In genomic region chr7:67645681-67646014, GRCm38 (mm10) we compare ENCODE assay signal across 8 mouse cellular contexts. TPM values are rescaled to one million over a fixed set of nuclear protein-coding genes. Genes with fewer than 3 reads are reported as not detected.
DNase-seq lines count a peak whose midpoint lies in the region; ATAC-seq and TF ChIP-seq lines count a peak whose summit lies in the region.

No protein-coding gene starts in this region.

- in situ Hi-C loops in ES-E14 (cut with MboI; ENCODE audit: low sequenced_read_pairs in 2 of 2, unreplicated experiment in 2 of 2): loop anchor here in 1 of 2 experiments (25.0 kb wide), 1 partner anchor 808 kb away; the partner anchor contains the start of gene Adamts17

- DNase-seq in heart, adult 18-20 months: no peak
- no peak for DNase-seq in ES-E14 (ENCODE audit: low read depth, low spot score)
- DNase-seq in adrenal gland, postnatal 4 days (ENCODE audit: low spot score in 2 of 2): no peak
- DNase-seq in frontal cortex, postnatal 25 days (ENCODE audit: low spot score in 2 of 2): no peak
- no peak for DNase-seq in right cerebral cortex, adult 2 months (ENCODE audit: low spot score in 2 of 2)

- H3K27me3 ChIP-seq in heart, embryonic 11.5 days (ENCODE audit: control insufficient read depth, insufficient read depth, low read length): no peaks in the 10 kb centered on the region
- no peaks in the 10 kb centered on the region for H3K27me3 ChIP-seq in megakaryocyte, embryonic 14.5 days (replicated peaks)

- H3K36me3 ChIP-seq in heart, embryonic 11.5 days (ENCODE audit: control insufficient read depth, insufficient read depth, low read length): no peaks in the 10 kb centered on the region
- H3K36me3 ChIP-seq in ES-E14 (ENCODE audit: control insufficient read depth, insufficient read depth, low read length, poor library complexity, severe bottlenecking): no peaks in the 10 kb centered on the region
- peaks cover 5% of the 10 kb centered on the region for H3K36me3 ChIP-seq in megakaryocyte, embryonic 14.5 days (replicated peaks; ENCODE audit: low read length)

- no peaks in the 10 kb centered on the region for H3K9me3 ChIP-seq in heart, embryonic 11.5 days (replicated peaks; ENCODE audit: control insufficient read depth, low read length)
- H3K9me3 ChIP-seq in ES-E14 (ENCODE audit: control insufficient read depth, insufficient read depth, low read depth, low read length): no peaks in the 10 kb centered on the region
- no peaks in the 10 kb centered on the region for H3K9me3 ChIP-seq in megakaryocyte, embryonic 14.5 days

- 0 out of 2 replicates have a peak, but pooled peaks have one; percentile 17 for ATAC-seq in heart, embryonic 11.5 days (replicated peaks; ENCODE audit: insufficient number of reproducible peaks, low FRiP score, low TSS enrichment)
- peak; percentile 9 to 33 for ATAC-seq in hematopoietic stem cell, adult 5-6 weeks (replicated peaks in 1 of 2; ENCODE audit: insufficient read depth in 1 of 2, low FRiP score in 2 of 2, low TSS enrichment in 1 of 2, low read depth in 1 of 2, poor library complexity in 2 of 2, severe bottlenecking in 2 of 2)

- H3K4me3 ChIP-seq in heart, embryonic 11.5 days (ENCODE audit: low read depth, low read length): peak overlapping the region; percentile 81
- H3K4me3 ChIP-seq in ES-E14 (ENCODE audit: insufficient read depth in 1 of 2, low read depth in 1 of 2, low read length in 2 of 2, poor library complexity in 1 of 2, severe bottlenecking in 1 of 2): peak overlapping the region; percentile 86 to 96
- peak overlapping the region; percentile 99 for H3K4me3 ChIP-seq in megakaryocyte, embryonic 14.5 days (replicated peaks)

- WGBS in heart, embryonic 11.5 days (ENCODE audit: insufficient replicate concordance): under 1% methylated on average over 15 of the region's 15 CpGs

- H3K4me2 ChIP-seq in heart, embryonic 11.5 days: peak overlapping the region; percentile 87

- H3K9ac ChIP-seq in heart, embryonic 11.5 days (ENCODE audit: low read depth, low read length): peak overlapping the region; percentile 92
- H3K9ac ChIP-seq in ES-E14 (ENCODE audit: insufficient read depth, low read depth, low read length, poor library complexity, severe bottlenecking): peak overlapping the region; percentile 94

- peak overlapping the region; percentile 87 for H3K27ac ChIP-seq in heart, embryonic 11.5 days (ENCODE audit: low read depth, low read length)
- H3K27ac ChIP-seq in ES-E14 (ENCODE audit: insufficient read depth, low read depth, low read length, poor library complexity, severe bottlenecking): peak overlapping the region; percentile 41

- peaks cover 17% of the 10 kb centered on the region for H3K4me1 ChIP-seq in heart, embryonic 11.5 days (ENCODE audit: control insufficient read depth, insufficient read depth, low read length)
- peaks cover 0 to 7% of the 10 kb centered on the region in 2 experiments; a peak in 1 of 4 replicates for H3K4me1 ChIP-seq in ES-E14 (ENCODE audit: control insufficient read depth in 2 of 2, insufficient read depth in 2 of 2, low read length in 2 of 2, poor library complexity in 1 of 2)
- peaks cover 20% of the 10 kb centered on the region for H3K4me1 ChIP-seq in megakaryocyte, embryonic 14.5 days

TF ChIP-seq in ES-E14, 5 proteins besides CTCF, POLR2A, EP300 and RAD21:
- TF ChIP-seq MAFK (IDR thresholded peaks at IDR 0.05; ENCODE audit: insufficient read depth, low read depth, low read length) (no peak), CHD2 (IDR thresholded peaks at IDR 0.05; ENCODE audit: low read depth, low read length) (no peak), HCFC1 (IDR thresholded peaks at IDR 0.05; ENCODE audit: borderline replicate concordance, insufficient read depth, low read length) (no peak), ZC3H11A (IDR thresholded peaks at IDR 0.05; ENCODE audit: borderline replicate concordance, low read depth, low read length) (no peak), ZNF384 (IDR thresholded peaks at IDR 0.05; ENCODE audit: low read depth, low read length) (no peak)

RNA-seq across cellular contexts. Expression of gene Lrrc28, which starts 0.6 kb away (rescaled TPM):
- 10.8 and 11.5 TPM in 2 replicates for polyA plus RNA-seq in heart, embryonic 11.5 days (2014; fragmentation: Nextera tagmentation; extraction: Ambion mirVana)
- total RNA-seq in heart, adult 18-20 months (2021): 10 to 100 TPM; 12.8 to 13.9 TPM
- 23.4 and 25.0 TPM in 2 replicates for total RNA-seq in ES-E14 (2012; rRNA removed)
- total RNA-seq in hematopoietic stem cell, adult 5-6 weeks (2017): 20.6 and 26.0 TPM in 2 replicates
- polyA plus RNA-seq in megakaryocyte, embryonic 14.5 days (2012; ENCODE audit: insufficient read depth, low replicate concordance): 11.0 and 12.3 TPM in 2 replicates
- total RNA-seq in adrenal gland, postnatal 4 days (2021): 10 to 100 TPM; 17.1 to 18.8 TPM

RNA-seq across cellular contexts. Expression of gene Ttc23, which starts 1.6 kb away (rescaled TPM):
- polyA plus RNA-seq in heart, embryonic 11.5 days (2014; fragmentation: Nextera tagmentation; extraction: Ambion mirVana): 20.2 and 24.6 TPM in 2 replicates
- 10 to 100 TPM; 16.7 to 18.2 TPM for total RNA-seq in heart, adult 18-20 months (2021)
- total RNA-seq in ES-E14 (2012; rRNA removed): 9.4 and 11.6 TPM in 2 replicates
- 1.8 and 5.2 TPM in 2 replicates for total RNA-seq in hematopoietic stem cell, adult 5-6 weeks (2017)
- polyA plus RNA-seq in megakaryocyte, embryonic 14.5 days (2012; ENCODE audit: insufficient read depth, low replicate concordance): 4.3 and 6.7 TPM in 2 replicates
- 10 to 100 TPM; 46.1 to 46.6 TPM for total RNA-seq in adrenal gland, postnatal 4 days (2021)
